Mouse (Mus musculus) cerebellum, adult 9-10 months (tissue): ENCODE data around the gene Pvalb.

Source experiments
- DNase-seq: peaks from one replicate; pipeline ENCODE4 v3.0.0; 2022

The Pvalb gene

GRCm38 (mm10) chr15:78157824-78158223 is 48.4 kb downstream of the Pvalb start:
- DNase-seq, result no peak

DNA sequence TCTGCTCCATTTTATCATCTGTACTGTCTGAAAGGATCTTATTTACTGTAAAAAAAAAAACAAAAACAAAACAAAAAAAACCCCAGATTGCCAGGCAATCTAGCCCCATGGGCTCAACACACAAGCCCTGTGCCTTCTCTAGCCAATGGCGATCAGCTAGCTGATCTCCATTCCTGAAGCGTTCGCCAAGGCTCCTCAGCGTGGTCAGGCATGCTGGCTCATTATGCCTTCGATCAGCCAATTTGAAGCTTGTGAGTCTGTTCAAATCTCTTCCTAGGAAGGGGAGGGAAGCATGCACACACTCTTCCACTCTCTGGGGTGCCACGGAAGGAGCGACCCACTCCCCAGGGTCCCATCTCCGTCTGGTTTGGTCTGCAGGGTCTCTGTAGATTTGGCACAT is 48.9 kb downstream of the Pvalb start:
- DNase-seq, result no peak

DNA sequence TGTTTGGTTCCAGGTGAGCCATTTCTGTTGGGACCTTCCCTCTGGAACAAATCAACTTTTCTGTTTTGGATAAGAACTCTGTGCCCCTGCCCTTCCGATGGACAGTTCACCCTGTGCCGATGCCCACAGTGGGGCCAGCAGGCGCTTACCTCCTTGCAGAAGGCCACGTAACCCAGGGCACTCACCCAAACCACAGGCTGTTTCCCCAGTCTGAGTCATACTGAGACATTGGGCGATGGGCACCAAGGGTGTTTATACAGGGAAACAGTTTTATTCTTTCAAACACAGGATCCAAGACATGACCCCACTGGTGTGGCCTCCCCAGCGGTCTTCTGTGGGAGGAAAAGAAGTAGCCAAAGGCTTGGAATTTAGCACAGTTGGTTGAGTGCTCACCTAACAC is 50.8 kb downstream of the Pvalb start:
- no peak for DNase-seq

DNA sequence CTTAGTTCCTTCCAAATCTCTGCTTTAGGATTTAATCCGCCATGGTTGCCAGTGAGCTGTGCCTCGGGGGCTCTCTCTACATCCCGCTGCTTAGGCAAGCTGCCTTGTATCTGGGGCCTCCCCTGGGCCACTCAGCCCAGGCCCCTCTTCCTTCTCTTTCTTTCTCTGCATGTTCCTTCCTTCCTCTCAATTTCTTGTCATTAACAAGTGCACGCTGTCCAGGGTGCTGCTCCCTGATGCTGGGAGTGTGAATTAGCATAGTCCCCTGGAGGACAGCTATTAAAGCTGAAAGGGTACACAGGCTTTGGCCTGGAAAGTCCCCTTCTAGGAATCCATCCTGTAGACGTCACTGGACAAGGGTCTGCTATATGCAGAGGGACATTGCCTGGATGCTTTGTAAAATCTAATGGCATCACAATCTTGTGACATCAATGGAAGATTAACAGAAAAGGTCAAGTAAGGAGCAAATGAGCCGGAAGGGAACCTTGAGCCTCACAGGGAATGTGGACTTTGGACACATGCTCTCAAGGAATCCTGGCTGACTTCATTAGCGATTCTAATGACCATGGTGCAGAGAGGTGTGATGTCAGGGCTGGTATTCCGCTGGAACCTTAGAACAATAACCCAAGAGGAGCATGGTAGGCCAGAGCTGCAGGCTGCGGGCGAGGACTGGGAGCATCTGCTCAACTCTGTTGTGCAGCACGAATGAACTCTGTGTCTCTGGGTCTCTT is 53.0 kb downstream of the Pvalb start:
- no peak for DNase-seq

DNA sequence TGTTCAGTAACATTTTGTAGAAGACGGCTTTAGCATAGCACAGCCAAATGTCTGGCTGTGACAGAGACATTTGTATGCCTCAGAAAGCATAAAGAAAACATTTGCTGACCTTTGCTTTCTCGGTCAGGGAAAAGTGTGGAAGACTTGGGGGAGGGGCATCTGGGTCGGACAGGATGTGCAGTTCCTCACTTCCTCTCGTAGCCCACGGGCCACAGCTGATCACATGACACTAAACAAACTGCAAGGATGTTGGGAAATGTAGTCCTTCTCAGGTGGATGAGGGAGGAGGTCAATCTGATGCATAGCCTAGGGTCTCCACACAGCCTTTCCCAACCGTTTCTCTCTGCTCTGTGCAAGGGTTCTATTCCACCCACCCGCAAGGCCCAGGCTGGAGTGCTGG is 57.6 kb downstream of the Pvalb start:
- no peak for DNase-seq
